Mouse (Mus musculus) inflammation-experienced regulatory T-cells, adult 6 months (primary cell): ENCODE measurements around the gene Hcn4. TPM values are rescaled to one million over a fixed set of nuclear protein-coding genes. Genes with fewer than 3 reads are reported as not detected.

Experiments
- ATAC-seq: one replicate; pipeline ENCODE4 v1.8.0; 2017
- polyA plus RNA-seq, 3 experiments: library from polyadenylated mRNA; unstranded; fragments of 100-300 nt; shearing (Covaris generic); gene quantifications; one replicate each; pipeline ENCODE4 v1.2.1; 2017

Hcn4 gene
- polyA plus RNA-seq, 3 experiments from 2014 or later, result not detected

- no peak for ATAC-seq
Measured at GRCm38 (mm10) chr9:58849576-58850315, 26.5 kb downstream of the Hcn4 start.

GRCm38 (mm10) chr9:58854931-58855330 is 31.7 kb downstream of the Hcn4 start:
- no peak for ATAC-seq

- no peak for ATAC-seq
Measured at GRCm38 (mm10) chr9:58859080-58859635, 35.9 kb downstream of the Hcn4 start.

- ATAC-seq, result no peak
Measured at GRCm38 (mm10) chr9:58863826-58864225, 40.6 kb downstream of the Hcn4 start.

- no peak for ATAC-seq
Measured at GRCm38 (mm10) chr9:58871141-58871540, 47.9 kb downstream of the Hcn4 start.

- no peak for ATAC-seq
Measured at GRCm38 (mm10) chr9:58873541-58874324, 50.5 kb downstream of the Hcn4 start.

GRCm38 (mm10) chr9:58874354-58874753 is 51.1 kb downstream of the Hcn4 start:
- ATAC-seq, result no peak

- no peak for ATAC-seq
Measured at GRCm38 (mm10) chr9:58875439-58875838, 52.2 kb downstream of the Hcn4 start.

- ATAC-seq, result no peak
Measured at GRCm38 (mm10) chr9:58876946-58877625, 53.9 kb downstream of the Hcn4 start.

GRCm38 (mm10) chr9:58879836-58880235 is 56.6 kb downstream of the Hcn4 start:
- ATAC-seq, result no peak

GRCm38 (mm10) chr9:58882686-58883085 is 59.5 kb downstream of the Hcn4 start:
- no peak for ATAC-seq

- ATAC-seq, result no peak
Measured at GRCm38 (mm10) chr9:58889782-58890448, 66.7 kb downstream of the Hcn4 start.

- no peak for ATAC-seq
Measured at GRCm38 (mm10) chr9:58890893-58891292, 67.7 kb downstream of the Hcn4 start.

- ATAC-seq, result no peak
Measured at GRCm38 (mm10) chr9:58891840-58892640, 68.8 kb downstream of the Hcn4 start.

- ATAC-seq, result no peak
Measured at GRCm38 (mm10) chr9:58899602-58900001, 76.4 kb downstream of the Hcn4 start.

GRCm38 (mm10) chr9:58902869-58903585 is 79.8 kb downstream of the Hcn4 start:
- no peak for ATAC-seq
